Mouse (Mus musculus) CH12.LX (cell line): ENCODE results near the gene Wsb2.

Source experiments
- CHD1 ChIP-seq: IDR thresholded peaks from 2 replicates; pipeline ENCODE4 v1.6.1; 2012; ENCODE audit warnings: low read depth, low read length, improper control_type of control experiment, inconsistent platforms
- CTCF ChIP-seq, 2 experiments: IDR thresholded peaks in 1 of 2; conservative IDR thresholded peaks in 1 of 2; 2 replicates each; pipeline ENCODE4 v1.5.1; 2011 to 2012; ENCODE audit warnings: low read depth in 2 of 2, low read length in 2 of 2, improper control_type of control experiment in 1 of 2, inconsistent platforms in 1 of 2, mild to moderate bottlenecking in 1 of 2, moderate library complexity in 1 of 2
- E2F4 ChIP-seq: IDR thresholded peaks from 2 replicates; pipeline ENCODE4 v1.6.1; 2011; ENCODE audit warnings: low read depth, low read length, improper control_type of control experiment; ENCODE audit not compliant: insufficient replicate concordance
- EP300 ChIP-seq: IDR thresholded peaks from 2 replicates; pipeline ENCODE4 v1.6.1; 2011; ENCODE audit warnings: low read length, improper control_type of control experiment
- GABPA ChIP-seq: IDR thresholded peaks from 2 replicates; pipeline ENCODE4 v1.6.1; 2012; ENCODE audit warnings: low read depth, low read length, improper control_type of control experiment, inconsistent platforms; ENCODE audit not compliant: insufficient replicate concordance
- JUN ChIP-seq: IDR thresholded peaks from 2 replicates; pipeline ENCODE4 v1.6.1; 2011; ENCODE audit warnings: low read depth, mild to moderate bottlenecking, low read length, improper control_type of control experiment, moderate library complexity; ENCODE audit not compliant: insufficient read depth
- MAFK ChIP-seq: IDR thresholded peaks from 2 replicates; pipeline ENCODE4 v1.6.1; 2011; ENCODE audit warnings: low read length, improper control_type of control experiment; ENCODE audit not compliant: insufficient replicate concordance
- MAX ChIP-seq: IDR thresholded peaks from 2 replicates; pipeline ENCODE4 v1.6.1; 2011; ENCODE audit warnings: low read length, improper control_type of control experiment
- MYC ChIP-seq: IDR thresholded peaks from 2 replicates; pipeline ENCODE4 v1.6.1; 2011; ENCODE audit warnings: low read depth, mild to moderate bottlenecking, improper control_type of control experiment, low read length
- POLR2A ChIP-seq: IDR thresholded peaks from 2 replicates; pipeline ENCODE4 v1.6.1; 2011; ENCODE audit warnings: low read depth, mild to moderate bottlenecking, improper control_type of control experiment, low read length
- USF2 ChIP-seq: conservative IDR thresholded peaks from 2 replicates; pipeline ENCODE4 v1.6.1; 2011; ENCODE audit warnings: low read depth, low read length, improper control_type of control experiment
- ZC3H11A ChIP-seq: IDR thresholded peaks from 2 replicates; pipeline ENCODE4 v1.6.1; 2012; ENCODE audit warnings: low read depth, mild to moderate bottlenecking, inconsistent platforms, low read length, improper control_type of control experiment
- ZKSCAN1 ChIP-seq: IDR thresholded peaks from 2 replicates; pipeline ENCODE4 v1.6.1; 2012; ENCODE audit warnings: low read depth, inconsistent platforms, low read length, improper control_type of control experiment, borderline replicate concordance

DNA sequence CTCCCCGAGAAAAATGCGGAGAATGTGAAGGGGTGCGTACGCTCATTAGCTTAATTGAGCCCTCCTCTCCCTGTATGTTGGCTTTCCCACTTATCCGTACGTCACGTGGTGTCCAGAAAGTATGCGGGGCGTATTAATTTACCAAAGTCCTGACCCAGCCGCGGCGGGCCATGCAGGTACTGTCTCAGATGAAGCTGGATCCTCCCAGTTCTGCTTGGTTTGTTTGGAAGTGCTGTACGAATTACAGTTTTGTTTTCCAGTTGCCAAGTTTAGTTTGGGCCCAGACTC is 3.1 kb downstream of the Wsb2 start:
- TF ChIP-seq POLR2A, result no peak
- TF ChIP-seq GABPA, result no peak
- no peak for TF ChIP-seq CTCF (conservative IDR thresholded peaks at IDR 0.05 in 1 of 2, IDR thresholded peaks at IDR 0.05 in 1 of 2; ENCODE audit: low read depth in 2 of 2, low read length in 2 of 2)
- no peak for TF ChIP-seq ZC3H11A
- no peak for TF ChIP-seq MAFK
- no peak for TF ChIP-seq EP300
- TF ChIP-seq MAX, result no peak
- no peak for TF ChIP-seq USF2
- no peak for TF ChIP-seq E2F4
- no peak for TF ChIP-seq CHD1
- TF ChIP-seq MYC, result no peak
- no peak for TF ChIP-seq ZKSCAN1
- TF ChIP-seq JUN, result no peak
